Mouse (Mus musculus): ENCODE measurements around the gene Kctd18. TPM values are rescaled to one million over a fixed set of nuclear protein-coding genes. Genes with fewer than 3 reads are reported as not detected.

The Kctd18 gene
- 24.9 and 25.6 TPM in 2 replicates for polyA plus RNA-seq (2015; fragmentation: Nextera tagmentation; extraction: Ambion mirVana)

- no peaks in the 10 kb centered on the region for H3K4me1 ChIP-seq
- no peaks in the 10 kb centered on the region for H3K9me3 ChIP-seq
- 97% methylated on average over 7 of the region's 7 CpGs for WGBS
- no peak within 1 kb of the TSS for H3K9ac ChIP-seq
- H3K27ac ChIP-seq: no peak within 1 kb of the TSS
- no peak within 1 kb of the TSS for H3K4me2 ChIP-seq
- H3K4me3 ChIP-seq: no peak within 1 kb of the TSS
- H3K36me3 ChIP-seq: peaks cover 62% of the 10 kb centered on the region
- no peaks in the 10 kb centered on the region for H3K27me3 ChIP-seq
- ATAC-seq (ENCODE audit: insufficient number of reproducible peaks, insufficient read depth, low FRiP score, low TSS enrichment, low read depth): no peak
These were observed at the start of gene Kctd18 for GRCm38 (mm10) chr1:58018856-58019255. TSS of gene Kctd18 (minus strand) at chr1:58018956.

GRCm38 (mm10) chr1:58065606-58066005 is 46.9 kb upstream of the Kctd18 start:
- Histone ChIP-seq H3K4me1 (no peaks in the 10 kb centered on the region), H3K36me3 (no peaks in the 10 kb centered on the region), H3K4me3 (no peak overlapping the region), H3K9ac (no peak overlapping the region), H3K4me2 (no peak overlapping the region), H3K27me3 (no peaks in the 10 kb centered on the region), H3K9me3 (no peaks in the 10 kb centered on the region), H3K27ac (no peak overlapping the region)
- 68% methylated on average over 3 of the region's 3 CpGs for WGBS
- ATAC-seq (ENCODE audit: insufficient number of reproducible peaks, insufficient read depth, low FRiP score, low TSS enrichment, low read depth): no peak

GRCm38 (mm10) chr1:58065151-58065550 is 46.4 kb upstream of the Kctd18 start:
- H3K36me3 ChIP-seq: no peaks in the 10 kb centered on the region
- H3K9ac ChIP-seq: no peak overlapping the region
- H3K27me3 ChIP-seq: no peaks in the 10 kb centered on the region
- no peak overlapping the region for H3K4me2 ChIP-seq
- H3K4me1 ChIP-seq: no peaks in the 10 kb centered on the region
- WGBS: 85% methylated on average over 5 of the region's 5 CpGs
- H3K9me3 ChIP-seq: no peaks in the 10 kb centered on the region
- H3K27ac ChIP-seq: no peak overlapping the region
- no peak overlapping the region for H3K4me3 ChIP-seq
- ATAC-seq (ENCODE audit: insufficient number of reproducible peaks, insufficient read depth, low FRiP score, low TSS enrichment, low read depth): no peak

GRCm38 (mm10) chr1:58062131-58062530 is 43.4 kb upstream of the Kctd18 start:
- Histone ChIP-seq H3K27me3 (no peaks in the 10 kb centered on the region), H3K9me3 (no peaks in the 10 kb centered on the region), H3K36me3 (no peaks in the 10 kb centered on the region), H3K4me1 (peaks cover under 1% of the 10 kb centered on the region; the same call in 1 of the 2 replicates), H3K27ac (no peak overlapping the region), H3K9ac (no peak overlapping the region), H3K4me2 (no peak overlapping the region), H3K4me3 (no peak overlapping the region)
- ATAC-seq (ENCODE audit: insufficient number of reproducible peaks, insufficient read depth, low FRiP score, low TSS enrichment, low read depth): no peak
- WGBS: 88% methylated on average over 7 of the region's 7 CpGs

GRCm38 (mm10) chr1:58058846-58059245 is 40.1 kb upstream of the Kctd18 start:
- Histone ChIP-seq H3K4me1 (peaks cover 10% of the 10 kb centered on the region), H3K27me3 (no peaks in the 10 kb centered on the region), H3K4me2 (no peak overlapping the region), H3K9me3 (no peaks in the 10 kb centered on the region), H3K4me3 (no peak overlapping the region), H3K27ac (no peak overlapping the region), H3K9ac (no peak overlapping the region), H3K36me3 (no peaks in the 10 kb centered on the region)
- ATAC-seq (ENCODE audit: insufficient number of reproducible peaks, insufficient read depth, low FRiP score, low TSS enrichment, low read depth): no peak
- WGBS: 92% methylated on average over 4 of the region's 4 CpGs

GRCm38 (mm10) chr1:58056939-58057338 is 38.2 kb upstream of the Kctd18 start:
- no peak for ATAC-seq (ENCODE audit: insufficient number of reproducible peaks, insufficient read depth, low FRiP score, low TSS enrichment, low read depth)

GRCm38 (mm10) chr1:58056074-58056807 is 37.5 kb upstream of the Kctd18 start:
- Histone ChIP-seq H3K9me3 (no peaks in the 10 kb centered on the region), H3K27ac (no peak overlapping the region), H3K9ac (no peak overlapping the region), H3K36me3 (no peaks in the 10 kb centered on the region), H3K4me2 (no peak overlapping the region), H3K4me1 (peaks cover 10% of the 10 kb centered on the region), H3K27me3 (no peaks in the 10 kb centered on the region), H3K4me3 (no peak overlapping the region)
- no peak for ATAC-seq (ENCODE audit: insufficient number of reproducible peaks, insufficient read depth, low FRiP score, low TSS enrichment, low read depth)
- 73% methylated on average over 13 of the region's 13 CpGs for WGBS

More at GRCm38 (mm10) chr1:58056939-58057338, 38.2 kb upstream of the Kctd18 start:
- no peak overlapping the region for H3K4me2 ChIP-seq
- H3K9me3 ChIP-seq: no peaks in the 10 kb centered on the region
- no peaks in the 10 kb centered on the region for H3K36me3 ChIP-seq
- H3K4me1 ChIP-seq: peaks cover 10% of the 10 kb centered on the region
- no peak overlapping the region for H3K27ac ChIP-seq
- no peak overlapping the region for H3K4me3 ChIP-seq
- WGBS: 68% methylated on average over 11 of the region's 11 CpGs
- no peak overlapping the region for H3K9ac ChIP-seq
- H3K27me3 ChIP-seq: no peaks in the 10 kb centered on the region

- no peaks in the 10 kb centered on the region for H3K9me3 ChIP-seq
- no peak overlapping the region for H3K27ac ChIP-seq
- peaks cover 10% of the 10 kb centered on the region for H3K4me1 ChIP-seq
- ATAC-seq (ENCODE audit: insufficient number of reproducible peaks, insufficient read depth, low FRiP score, low TSS enrichment, low read depth): no peak
- no peak overlapping the region for H3K9ac ChIP-seq
- 79% methylated on average over 11 of the region's 11 CpGs for WGBS
- H3K4me3 ChIP-seq: no peak overlapping the region
- no peaks in the 10 kb centered on the region for H3K36me3 ChIP-seq
- no peaks in the 10 kb centered on the region for H3K27me3 ChIP-seq
- no peak overlapping the region for H3K4me2 ChIP-seq
These were observed 36.8 kb upstream of the Kctd18 start for GRCm38 (mm10) chr1:58055598-58055997.

GRCm38 (mm10) chr1:58049126-58049525 is 30.4 kb upstream of the Kctd18 start:
- Histone ChIP-seq H3K27ac (no peak overlapping the region), H3K4me2 (no peak overlapping the region), H3K27me3 (no peaks in the 10 kb centered on the region), H3K4me3 (no peak overlapping the region), H3K36me3 (no peaks in the 10 kb centered on the region), H3K9me3 (no peaks in the 10 kb centered on the region), H3K9ac (no peak overlapping the region), H3K4me1 (no peaks in the 10 kb centered on the region)
- no peak for ATAC-seq (ENCODE audit: insufficient number of reproducible peaks, insufficient read depth, low FRiP score, low TSS enrichment, low read depth)
- WGBS: 86% methylated on average over 5 of the region's 5 CpGs

DNA sequence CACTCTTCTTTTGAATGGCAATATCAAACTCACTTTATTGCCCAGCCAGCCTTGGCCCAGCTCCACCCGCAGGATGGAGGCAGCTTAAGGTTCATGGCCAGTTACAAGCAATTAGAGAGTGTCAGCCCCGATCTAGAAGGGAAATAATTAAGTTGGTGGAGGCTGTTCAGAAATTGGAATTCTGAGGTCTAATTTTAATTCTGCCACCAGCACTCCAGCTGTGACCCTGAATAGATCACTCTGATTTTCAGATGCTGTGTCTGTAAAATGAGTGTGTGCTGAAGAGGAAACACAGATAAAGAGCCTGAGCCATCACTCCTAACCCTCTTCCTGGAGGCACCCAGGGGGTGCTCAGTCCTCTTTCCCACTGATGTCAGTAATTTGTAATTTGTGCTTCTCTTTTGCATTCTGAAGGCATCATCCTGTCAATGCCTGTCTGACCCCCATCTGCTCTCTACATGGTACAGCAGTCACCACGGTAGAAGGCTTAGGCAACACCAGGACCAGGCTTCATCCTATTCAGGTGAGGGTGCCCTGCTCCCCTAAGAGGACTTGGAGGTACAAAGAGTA is 28.1 kb upstream of the Kctd18 start:
- Histone ChIP-seq H3K9me3 (no peaks in the 10 kb centered on the region), H3K4me2 (no peak overlapping the region), H3K4me3 (no peak overlapping the region), H3K9ac (no peak overlapping the region), H3K36me3 (no peaks in the 10 kb centered on the region), H3K4me1 (no peaks in the 10 kb centered on the region), H3K27me3 (no peaks in the 10 kb centered on the region), H3K27ac (no peak overlapping the region)
- 62% methylated on average over 3 of the region's 3 CpGs for WGBS
- ATAC-seq (ENCODE audit: insufficient number of reproducible peaks, insufficient read depth, low FRiP score, low TSS enrichment, low read depth): no peak

GRCm38 (mm10) chr1:58045546-58045945 is 26.8 kb upstream of the Kctd18 start:
- WGBS: 55% methylated on average over 5 of the region's 5 CpGs
- no peaks in the 10 kb centered on the region for H3K36me3 ChIP-seq

DNA sequence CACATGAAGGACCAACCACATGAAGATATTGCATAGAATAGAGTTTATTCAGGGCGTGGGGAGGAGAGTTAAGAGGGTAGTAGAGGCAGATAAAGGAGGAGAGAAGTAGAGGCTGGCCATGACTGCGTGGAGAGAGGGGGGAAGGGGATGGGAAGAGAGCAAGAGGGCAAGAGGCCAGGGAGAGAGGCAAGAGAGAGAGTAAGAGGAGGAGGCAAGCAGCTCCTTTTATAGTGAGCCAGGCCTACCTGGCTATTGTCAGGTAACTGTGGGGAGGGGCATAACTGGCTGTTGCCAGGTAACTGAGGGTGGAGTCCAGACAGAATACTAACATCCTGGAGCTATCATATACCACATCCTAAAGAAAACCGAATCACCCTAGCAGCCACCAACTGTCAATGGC is 26.3 kb upstream of the Kctd18 start:
- Histone ChIP-seq H3K9ac (no peak overlapping the region), H3K4me1 (no peaks in the 10 kb centered on the region), H3K9me3 (no peaks in the 10 kb centered on the region), H3K36me3 (no peaks in the 10 kb centered on the region), H3K27me3 (no peaks in the 10 kb centered on the region), H3K4me3 (no peak overlapping the region), H3K27ac (no peak overlapping the region), H3K4me2 (no peak overlapping the region)
- no peak for ATAC-seq (ENCODE audit: insufficient number of reproducible peaks, insufficient read depth, low FRiP score, low TSS enrichment, low read depth)
- WGBS: 70% methylated on average over 3 of the region's 3 CpGs

More at GRCm38 (mm10) chr1:58045546-58045945, 26.8 kb upstream of the Kctd18 start:
- H3K27me3 ChIP-seq: no peaks in the 10 kb centered on the region
- ATAC-seq (ENCODE audit: insufficient number of reproducible peaks, insufficient read depth, low FRiP score, low TSS enrichment, low read depth): no peak
- no peak overlapping the region for H3K27ac ChIP-seq
- no peak overlapping the region for H3K4me2 ChIP-seq
- no peaks in the 10 kb centered on the region for H3K9me3 ChIP-seq
- H3K4me3 ChIP-seq: no peak overlapping the region
- no peaks in the 10 kb centered on the region for H3K4me1 ChIP-seq
- H3K9ac ChIP-seq: no peak overlapping the region
